Mouse (Mus musculus): ENCODE data around the gene Klhl25.
"Not testable (repeated sequence)": the region's sequence is repeated elsewhere in the genome, so short reads cannot be mapped to it uniquely, and the experiment has no call there.

The Klhl25 gene

GRCm38 (mm10) chr7:75919745-75920144 is 71.6 kb downstream of the Klhl25 start:
- not testable (repeated sequence) for ATAC-seq (ENCODE audit: insufficient number of reproducible peaks, low FRiP score, low TSS enrichment)
